Mouse (Mus musculus): ENCODE results near the gene Tm9sf4. TPM values are rescaled to one million over a fixed set of nuclear protein-coding genes. Genes with fewer than 3 reads are reported as not detected.

Gene Tm9sf4
- polyA plus RNA-seq, 1 experiment from 2014 or later: 79.8 TPM

GRCm38 (mm10) chr2:153249751-153250150, 88.6 kb downstream of the Tm9sf4 start:
- Histone ChIP-seq H3K9ac (ENCODE audit: low read depth, low read length) (no peak overlapping the region), H3K36me3 (ENCODE audit: control insufficient read depth, insufficient read depth, low read length) (peaks cover 6% of the 10 kb centered on the region; the same call in 1 of the 2 replicates), H3K4me1 (ENCODE audit: control insufficient read depth, insufficient read depth, low read depth, low read length) (no peaks in the 10 kb centered on the region), H3K27ac (ENCODE audit: low read depth, low read length) (no peak overlapping the region), H3K4me2 (ENCODE audit: low read length) (no peak overlapping the region), H3K27me3 (replicated peaks; ENCODE audit: control insufficient read depth, insufficient read depth, low read length) (no peaks in the 10 kb centered on the region), H3K9me3 (ENCODE audit: control insufficient read depth, low read length) (no peaks in the 10 kb centered on the region), H3K4me3 (ENCODE audit: low read length) (no peak overlapping the region)
- ATAC-seq: no peak
- 95% methylated on average over 5 of the region's 5 CpGs for WGBS

- no peak overlapping the region for H3K4me3 ChIP-seq (ENCODE audit: low read length)
- no peaks in the 10 kb centered on the region for H3K9me3 ChIP-seq (ENCODE audit: control insufficient read depth, low read length)
- no peak overlapping the region for H3K4me2 ChIP-seq (ENCODE audit: low read length)
- ATAC-seq: no peak
- 98% methylated on average over 2 of the region's 2 CpGs for WGBS
- H3K9ac ChIP-seq (ENCODE audit: low read depth, low read length): no peak overlapping the region
- no peaks in the 10 kb centered on the region for H3K4me1 ChIP-seq (ENCODE audit: control insufficient read depth, insufficient read depth, low read depth, low read length)
- H3K27ac ChIP-seq (ENCODE audit: low read depth, low read length): no peak overlapping the region
- no peaks in the 10 kb centered on the region for H3K27me3 ChIP-seq (replicated peaks; ENCODE audit: control insufficient read depth, insufficient read depth, low read length)
- peaks cover 7% of the 10 kb centered on the region for H3K36me3 ChIP-seq (ENCODE audit: control insufficient read depth, insufficient read depth, low read length)
Measured at GRCm38 (mm10) chr2:153256604-153257003, 95.5 kb downstream of the Tm9sf4 start.

- no peak for ATAC-seq
- Histone ChIP-seq H3K27ac (ENCODE audit: low read depth, low read length) (no peak overlapping the region), H3K9ac (ENCODE audit: low read depth, low read length) (no peak overlapping the region)
Measured at GRCm38 (mm10) chr2:153259030-153259863, 98.1 kb downstream of the Tm9sf4 start.

More at GRCm38 (mm10) chr2:153259030-153259863, 98.1 kb downstream of the Tm9sf4 start:
- H3K9me3 ChIP-seq (ENCODE audit: control insufficient read depth, low read length): no peaks in the 10 kb centered on the region
- no peaks in the 10 kb centered on the region for H3K4me1 ChIP-seq (ENCODE audit: control insufficient read depth, insufficient read depth, low read depth, low read length)
- no peak overlapping the region for H3K4me2 ChIP-seq (ENCODE audit: low read length)
- no peaks in the 10 kb centered on the region for H3K27me3 ChIP-seq (replicated peaks; ENCODE audit: control insufficient read depth, insufficient read depth, low read length)
- 88% methylated on average over 12 of the region's 12 CpGs for WGBS
- peaks cover 10% of the 10 kb centered on the region for H3K36me3 ChIP-seq (ENCODE audit: control insufficient read depth, insufficient read depth, low read length)
- no peak overlapping the region for H3K4me3 ChIP-seq (ENCODE audit: low read length)

Other genes with a start within 250 kb of the Tm9sf4 start
- 0.21 and 0.44 TPM in 2 replicates for gene Mylk2, start 250.0 kb upstream of the Tm9sf4 start, polyA plus RNA-seq (2015; fragmentation: Nextera tagmentation; extraction: Ambion mirVana)
- 4.2 and 4.5 TPM in 2 replicates for gene Foxs1, start 228.1 kb upstream of the Tm9sf4 start, polyA plus RNA-seq (2015; fragmentation: Nextera tagmentation; extraction: Ambion mirVana)
- 11.6 and 13.6 TPM in 2 replicates for gene Dusp15, start 209.6 kb upstream of the Tm9sf4 start, polyA plus RNA-seq (2015; fragmentation: Nextera tagmentation; extraction: Ambion mirVana)
- gene Ttll9, start 198.8 kb upstream of the Tm9sf4 start, polyA plus RNA-seq (2015; fragmentation: Nextera tagmentation; extraction: Ambion mirVana): 9.2 and 10.5 TPM in 2 replicates
- gene Pdrg1, start 145.9 kb upstream of the Tm9sf4 start, polyA plus RNA-seq (2015; fragmentation: Nextera tagmentation; extraction: Ambion mirVana): 247 and 274 TPM in 2 replicates
- gene Xkr7, start 129.5 kb upstream of the Tm9sf4 start, polyA plus RNA-seq (2015; fragmentation: Nextera tagmentation; extraction: Ambion mirVana): 1.8 and 2.0 TPM in 2 replicates
- gene Ccm2l, start 95.3 kb upstream of the Tm9sf4 start, polyA plus RNA-seq (2015; fragmentation: Nextera tagmentation; extraction: Ambion mirVana): 0.58 and 1.4 TPM in 2 replicates
- gene Hck, start 52.8 kb upstream of the Tm9sf4 start, polyA plus RNA-seq (2015; fragmentation: Nextera tagmentation; extraction: Ambion mirVana): 4.3 and 5.3 TPM in 2 replicates
- 51.8 and 53.8 TPM in 2 replicates for gene Tspyl3, start 64.1 kb downstream of the Tm9sf4 start, polyA plus RNA-seq (2015; fragmentation: Nextera tagmentation; extraction: Ambion mirVana)
- gene Plagl2, start 80.1 kb downstream of the Tm9sf4 start, polyA plus RNA-seq (2015; fragmentation: Nextera tagmentation; extraction: Ambion mirVana): 4.2 and 5.9 TPM in 2 replicates
- 4.4 and 4.7 TPM in 2 replicates for gene Pofut1, start 80.2 kb downstream of the Tm9sf4 start, polyA plus RNA-seq (2015; fragmentation: Nextera tagmentation; extraction: Ambion mirVana)
- gene Kif3b, start 130.1 kb downstream of the Tm9sf4 start, polyA plus RNA-seq (2015; fragmentation: Nextera tagmentation; extraction: Ambion mirVana): 23.9 and 25.5 TPM in 2 replicates
- gene Asxl1, start 184.5 kb downstream of the Tm9sf4 start, polyA plus RNA-seq (2015; fragmentation: Nextera tagmentation; extraction: Ambion mirVana): 7.8 and 9.0 TPM in 2 replicates

Data from hindbrain, embryonic 16.5 days (tissue).